Mouse (Mus musculus): ENCODE data around the gene Macf1. TPM values are rescaled to one million over a fixed set of nuclear protein-coding genes. Genes with fewer than 3 reads are reported as not detected.
"Not testable (repeated sequence)": the region's sequence is repeated elsewhere in the genome, so short reads cannot be mapped to it uniquely, and the experiment has no call there.

The Macf1 gene
- polyA plus RNA-seq, 1 experiment from 2014 or later: 47.4 TPM

DNA sequence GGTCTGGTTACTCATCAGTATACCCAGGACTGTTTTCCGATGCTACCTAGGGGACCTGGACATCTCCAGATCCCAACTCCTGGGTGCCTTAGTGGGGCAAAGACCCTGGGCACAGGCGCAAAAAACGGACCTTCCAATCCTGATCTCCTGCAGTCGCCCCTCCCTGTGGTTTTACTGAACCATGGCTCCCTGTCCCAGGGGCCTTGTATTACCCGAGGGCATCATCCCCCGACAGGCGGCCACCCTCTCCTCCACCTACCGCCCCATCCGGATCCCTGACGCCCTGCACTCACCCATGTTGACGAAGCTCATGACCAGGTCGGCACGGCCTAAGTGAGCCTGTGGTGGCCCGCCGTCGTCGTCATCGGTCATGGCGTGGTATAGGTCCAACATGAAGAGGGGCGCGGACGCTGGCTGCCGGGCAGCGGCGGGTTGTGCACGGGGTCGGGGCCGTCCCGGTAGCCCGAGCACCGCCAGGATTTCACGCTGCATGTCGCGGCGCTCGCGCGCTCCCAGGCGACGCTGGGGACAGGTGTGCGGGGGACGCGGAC, 342.0 kb downstream of the Macf1 start:
- Histone ChIP-seq H3K4me3 (peak overlapping the region; percentile 51), H3K36me3 (no peaks in the 10 kb centered on the region), H3K9me3 (no peaks in the 10 kb centered on the region), H3K27me3 (peaks cover 46% of the 10 kb centered on the region), H3K4me2 (peak overlapping the region; percentile 82), H3K27ac (no peak overlapping the region), H3K4me1 (peaks cover 15% of the 10 kb centered on the region), H3K9ac (no peak overlapping the region)
- 2% methylated on average over 43 of the region's 43 CpGs for WGBS
- ATAC-seq (ENCODE audit: insufficient number of reproducible peaks, low FRiP score, low TSS enrichment, low read depth): no peak

DNA sequence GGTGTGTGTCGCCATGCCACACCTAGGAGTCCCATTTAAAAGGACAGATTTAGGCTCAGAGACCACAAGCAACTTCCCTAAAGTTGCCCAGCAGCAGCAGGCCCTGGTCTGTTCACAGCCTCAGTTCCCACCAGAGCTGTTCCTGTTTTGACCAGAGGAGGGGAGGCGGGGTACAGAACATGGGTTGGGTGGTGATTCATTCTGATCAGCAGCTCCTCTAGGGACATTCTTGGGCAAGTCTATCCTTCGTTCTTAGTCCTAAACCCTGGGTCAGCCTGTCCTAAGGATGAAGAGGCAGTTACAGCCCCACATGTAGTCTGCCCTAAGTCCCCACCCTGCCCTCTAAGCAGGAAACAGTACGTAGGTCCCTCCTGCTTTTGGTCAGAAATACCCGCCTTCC, 343.9 kb downstream of the Macf1 start:
- no peak for ATAC-seq (ENCODE audit: insufficient number of reproducible peaks, low FRiP score, low TSS enrichment, low read depth)
- no peak overlapping the region for H3K4me2 ChIP-seq
- H3K27me3 ChIP-seq: peaks cover 46% of the 10 kb centered on the region
- no peaks in the 10 kb centered on the region for H3K36me3 ChIP-seq
- WGBS: 71% methylated on average over 5 of the region's 5 CpGs
- no peaks in the 10 kb centered on the region for H3K9me3 ChIP-seq
- H3K9ac ChIP-seq: no peak overlapping the region
- no peak overlapping the region for H3K4me3 ChIP-seq
- H3K4me1 ChIP-seq: peaks cover 15% of the 10 kb centered on the region
- no peak overlapping the region for H3K27ac ChIP-seq

DNA sequence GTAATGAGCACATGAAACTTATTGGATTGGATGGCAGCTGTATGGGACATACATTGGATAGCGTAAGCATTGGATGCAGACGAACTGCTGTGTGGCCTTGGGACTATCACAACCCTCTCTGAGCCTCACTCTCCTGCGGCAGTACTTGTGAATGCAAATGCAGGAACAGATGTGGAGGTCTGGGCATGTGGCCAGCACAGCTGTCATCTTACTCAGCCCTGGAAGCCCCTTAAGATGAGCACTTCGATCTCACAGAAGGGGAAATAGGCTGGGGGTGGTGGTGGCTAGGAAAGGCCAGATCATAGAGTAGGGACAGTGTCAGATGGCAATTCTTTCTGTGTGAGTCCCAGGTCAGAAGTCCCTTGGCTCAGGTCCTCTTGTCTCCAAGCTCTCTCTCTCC, 346.5 kb downstream of the Macf1 start:
- Histone ChIP-seq H3K9me3 (no peaks in the 10 kb centered on the region), H3K27me3 (peaks cover 29% of the 10 kb centered on the region), H3K9ac (no peak overlapping the region), H3K36me3 (no peaks in the 10 kb centered on the region), H3K4me1 (peaks cover 7% of the 10 kb centered on the region), H3K4me2 (no peak overlapping the region), H3K4me3 (no peak overlapping the region), H3K27ac (no peak overlapping the region)
- WGBS: 62% methylated on average over 4 of the region's 4 CpGs
- no peak for ATAC-seq (ENCODE audit: insufficient number of reproducible peaks, low FRiP score, low TSS enrichment, low read depth)

DNA sequence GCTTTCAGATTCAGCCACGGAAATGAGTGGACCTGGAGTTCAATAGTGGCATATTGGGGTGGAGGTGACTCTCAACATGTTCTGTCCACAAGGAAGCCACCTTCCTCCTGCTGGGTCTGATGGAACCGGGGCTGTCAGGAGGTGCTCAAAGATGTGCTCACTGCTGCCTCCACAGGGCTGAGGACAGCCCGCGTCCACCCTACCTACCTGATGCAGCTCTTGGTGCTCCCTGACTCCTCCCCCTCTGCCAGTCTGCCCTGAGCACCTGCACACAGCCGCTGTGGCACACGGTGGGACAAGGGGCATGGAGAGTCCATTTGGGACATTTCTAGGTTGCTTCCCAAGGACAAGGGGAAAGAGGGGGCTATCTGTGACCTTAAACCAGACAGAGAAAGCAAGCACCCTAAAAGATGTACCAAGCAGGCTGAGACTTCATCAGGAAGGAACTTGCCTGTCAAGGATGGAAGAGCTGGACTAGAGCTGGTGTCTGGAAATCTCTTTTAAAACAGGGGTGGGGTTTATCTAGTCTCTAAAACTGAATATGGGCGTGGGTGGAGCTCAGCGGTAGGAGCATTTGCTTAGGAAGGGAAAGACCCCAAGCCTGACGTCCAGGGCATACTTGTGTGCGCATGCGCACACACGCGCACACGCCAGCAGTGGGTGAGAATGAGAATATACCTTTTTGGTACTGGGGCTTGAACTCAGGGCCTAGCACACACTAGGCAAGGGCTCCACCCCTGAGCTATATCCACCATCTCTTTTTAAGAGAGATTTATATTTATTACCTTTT, 348.2 kb downstream of the Macf1 start:
- H3K4me1 ChIP-seq: no peaks in the 10 kb centered on the region
- no peaks in the 10 kb centered on the region for H3K9me3 ChIP-seq
- no peak overlapping the region for H3K9ac ChIP-seq
- H3K4me3 ChIP-seq: no peak overlapping the region
- no peak for ATAC-seq (ENCODE audit: insufficient number of reproducible peaks, low FRiP score, low TSS enrichment, low read depth)
- no peaks in the 10 kb centered on the region for H3K36me3 ChIP-seq
- WGBS: 70% methylated on average over 14 of the region's 14 CpGs
- H3K27ac ChIP-seq: no peak overlapping the region
- H3K27me3 ChIP-seq: peaks cover 12% of the 10 kb centered on the region
- H3K4me2 ChIP-seq: no peak overlapping the region

DNA sequence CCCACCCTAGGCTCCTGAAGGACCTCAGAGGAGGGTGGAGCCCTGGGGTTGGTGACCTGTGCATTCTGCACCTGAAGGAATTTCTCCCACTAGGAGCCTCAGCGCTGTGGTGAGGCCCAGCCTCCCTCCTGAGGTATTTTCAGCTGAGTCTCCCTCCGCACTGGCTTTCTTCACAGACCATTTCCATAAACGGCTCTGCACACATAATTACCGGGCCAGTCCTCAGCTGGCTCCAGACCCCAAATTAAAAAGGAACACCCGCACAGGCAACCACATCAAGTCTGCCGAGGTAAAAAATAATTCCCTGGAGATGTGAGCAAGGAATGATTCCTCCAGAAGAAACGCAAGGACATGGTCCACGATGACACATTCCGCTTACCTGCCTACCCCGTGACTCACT, 348.9 kb downstream of the Macf1 start:
- not testable (repeated sequence) for H3K9ac ChIP-seq; H3K4me1 ChIP-seq; H3K9me3 ChIP-seq; H3K36me3 ChIP-seq; H3K4me2 ChIP-seq; H3K27ac ChIP-seq; H3K4me3 ChIP-seq; ATAC-seq (ENCODE audit: insufficient number of reproducible peaks, low FRiP score, low TSS enrichment, low read depth); H3K27me3 ChIP-seq
- 38% methylated on average over 10 of the region's 10 CpGs for WGBS

DNA sequence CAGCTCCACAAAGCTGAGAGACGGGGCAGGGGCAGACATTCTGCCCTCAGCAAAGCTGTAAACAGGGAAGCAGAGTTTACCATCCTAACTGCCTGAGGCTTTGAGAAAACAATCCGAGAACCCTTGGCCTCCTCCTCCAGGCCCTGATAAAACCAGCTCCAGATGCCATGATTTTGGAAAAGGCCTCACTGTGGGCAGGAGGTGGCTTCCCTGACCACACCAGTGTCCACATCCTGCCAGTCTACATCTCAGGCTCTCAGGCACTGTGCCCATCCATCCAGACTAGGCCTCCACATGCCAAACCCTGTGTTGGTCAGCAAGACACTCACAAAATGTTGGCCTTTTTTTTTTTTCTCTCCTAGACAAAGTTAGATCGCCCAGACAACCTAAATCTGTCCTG, 350.0 kb downstream of the Macf1 start:
- Histone ChIP-seq H3K27me3 (0 out of 2 replicates have a peak, but pooled peaks cover 2% of the 10 kb centered on the region), H3K4me1 (no peaks in the 10 kb centered on the region), H3K9ac (no peak overlapping the region), H3K9me3 (no peaks in the 10 kb centered on the region), H3K36me3 (no peaks in the 10 kb centered on the region), H3K27ac (no peak overlapping the region), H3K4me3 (no peak overlapping the region), H3K4me2 (no peak overlapping the region)
- no peak for ATAC-seq (ENCODE audit: insufficient number of reproducible peaks, low FRiP score, low TSS enrichment, low read depth)
- 44% methylated on average over 3 of the region's 3 CpGs for WGBS

DNA sequence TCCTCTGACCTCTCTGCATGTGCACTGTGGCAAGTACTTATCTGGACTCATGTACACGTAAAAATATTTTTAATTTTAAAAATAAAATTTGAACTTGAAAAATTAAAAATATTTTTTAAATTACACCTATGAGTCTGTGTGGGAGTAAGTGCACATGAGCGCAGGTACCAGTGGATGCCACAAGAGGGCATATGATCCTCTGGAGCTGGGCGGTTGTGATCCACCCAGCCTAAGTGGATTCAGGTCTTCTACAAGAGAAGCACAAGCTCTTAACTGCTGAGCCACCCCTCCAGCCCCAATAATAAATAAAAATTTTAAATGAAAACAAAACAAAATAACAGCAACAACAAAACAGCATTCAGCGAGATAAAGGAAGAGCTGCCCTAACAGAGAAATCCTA, 351.0 kb downstream of the Macf1 start:
- no peak overlapping the region for H3K27ac ChIP-seq
- no peaks in the 10 kb centered on the region for H3K27me3 ChIP-seq
- WGBS: 94% methylated on average over 4 of the region's 4 CpGs
- H3K36me3 ChIP-seq: no peaks in the 10 kb centered on the region
- H3K9ac ChIP-seq: no peak overlapping the region
- H3K4me2 ChIP-seq: no peak overlapping the region
- H3K4me1 ChIP-seq: no peaks in the 10 kb centered on the region
- H3K9me3 ChIP-seq: no peaks in the 10 kb centered on the region
- H3K4me3 ChIP-seq: no peak overlapping the region
- no peak for ATAC-seq (ENCODE audit: insufficient number of reproducible peaks, low FRiP score, low TSS enrichment, low read depth)

DNA sequence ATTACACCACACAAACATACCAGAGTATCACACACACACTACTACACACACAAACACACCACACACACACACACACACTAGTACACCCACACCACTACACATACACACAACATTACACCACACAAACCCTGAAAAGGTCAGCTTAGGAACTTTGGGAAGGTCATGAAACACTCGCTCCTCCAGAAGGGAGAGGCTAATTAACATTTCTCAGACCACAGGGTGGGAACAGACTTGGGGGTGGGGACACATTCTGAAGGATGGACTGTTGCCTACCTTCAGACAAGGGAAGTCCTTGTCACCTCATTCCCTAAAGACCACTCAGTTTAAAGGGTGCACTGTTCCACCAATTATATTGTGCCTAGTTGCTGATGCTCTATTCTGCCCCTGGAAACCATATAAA, 352.2 kb downstream of the Macf1 start:
- not testable (repeated sequence) for ATAC-seq (ENCODE audit: insufficient number of reproducible peaks, low FRiP score, low TSS enrichment, low read depth); H3K27me3 ChIP-seq; H3K36me3 ChIP-seq; H3K9me3 ChIP-seq; H3K4me3 ChIP-seq; H3K4me2 ChIP-seq; H3K27ac ChIP-seq; H3K4me1 ChIP-seq; H3K9ac ChIP-seq
- 87% methylated on average over 1 of the region's 1 CpGs for WGBS

DNA sequence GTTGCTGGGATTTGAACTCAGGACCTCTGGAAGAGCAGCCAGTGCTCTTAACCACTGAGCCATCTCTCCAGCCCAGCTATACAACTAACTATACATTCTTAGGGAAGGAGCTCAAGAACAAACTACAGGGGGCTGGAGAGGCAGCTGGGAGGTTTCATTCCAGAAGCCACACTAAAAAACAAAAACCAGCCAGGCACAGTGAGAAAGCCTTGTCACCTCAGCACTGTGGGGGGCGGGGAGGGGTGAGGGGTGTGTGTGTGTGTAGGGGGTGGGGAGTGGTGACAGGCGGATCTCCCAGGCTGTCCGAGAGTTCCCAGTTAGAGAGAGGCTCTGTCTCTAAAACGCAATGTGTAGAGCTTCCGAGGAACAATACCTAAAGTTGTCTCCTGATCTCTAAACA, 352.8 kb downstream of the Macf1 start:
- no peak overlapping the region for H3K4me3 ChIP-seq
- H3K36me3 ChIP-seq: no peaks in the 10 kb centered on the region
- no peak overlapping the region for H3K9ac ChIP-seq
- no peaks in the 10 kb centered on the region for H3K9me3 ChIP-seq
- no peak overlapping the region for H3K27ac ChIP-seq
- ATAC-seq (ENCODE audit: insufficient number of reproducible peaks, low FRiP score, low TSS enrichment, low read depth): no peak
- no peak overlapping the region for H3K4me2 ChIP-seq
- WGBS: 68% methylated on average over 5 of the region's 5 CpGs
- H3K4me1 ChIP-seq: no peaks in the 10 kb centered on the region
- H3K27me3 ChIP-seq: no peaks in the 10 kb centered on the region

DNA sequence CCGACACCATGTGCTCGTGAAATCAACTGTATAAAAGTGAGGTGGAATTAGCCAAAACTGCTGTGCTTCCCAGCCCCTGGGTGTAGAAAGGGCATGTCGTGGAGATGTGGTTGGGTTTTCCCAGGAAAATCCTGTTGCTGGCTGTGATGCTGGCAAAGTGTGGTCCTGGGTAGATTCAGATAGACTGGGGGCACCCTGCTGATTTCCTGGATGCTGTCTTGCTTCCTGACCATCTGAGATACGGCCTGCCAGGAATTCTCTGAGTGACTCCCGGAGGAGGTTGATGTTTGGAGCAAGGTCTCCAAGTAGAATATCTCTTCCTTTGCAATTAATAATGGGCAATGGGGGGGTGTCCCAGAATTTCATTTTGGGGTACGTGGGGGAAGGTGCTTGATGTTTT, 355.2 kb downstream of the Macf1 start:
- Histone ChIP-seq H3K4me2 (no peak overlapping the region), H3K9me3 (no peaks in the 10 kb centered on the region), H3K9ac (no peak overlapping the region), H3K4me1 (no peaks in the 10 kb centered on the region), H3K4me3 (no peak overlapping the region), H3K36me3 (no peaks in the 10 kb centered on the region), H3K27ac (no peak overlapping the region), H3K27me3 (peaks cover 4% of the 10 kb centered on the region; the same call in 1 of the 2 replicates)
- 68% methylated on average over 6 of the region's 6 CpGs for WGBS
- ATAC-seq (ENCODE audit: insufficient number of reproducible peaks, low FRiP score, low TSS enrichment, low read depth): no peak

DNA sequence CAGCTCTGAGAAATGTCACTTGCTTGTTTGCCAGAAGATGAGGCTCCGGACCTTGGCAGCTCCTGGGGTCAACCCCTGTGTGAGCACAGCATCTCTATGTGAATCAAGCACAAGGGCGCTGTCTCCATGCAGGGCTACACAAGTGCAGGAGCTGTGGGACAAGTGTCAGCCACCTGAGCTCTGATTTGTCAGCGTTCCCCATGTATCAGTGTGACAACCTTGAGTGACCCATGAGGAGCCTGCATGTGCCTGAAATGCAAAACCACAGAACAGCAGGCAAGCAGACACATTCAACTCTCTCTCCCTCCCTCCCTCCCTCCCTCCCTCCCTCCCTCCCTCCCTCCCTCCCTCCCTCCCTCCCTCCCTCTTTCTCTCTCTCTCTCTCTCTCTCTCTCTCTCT, 356.5 kb downstream of the Macf1 start:
- H3K9me3 ChIP-seq: no peaks in the 10 kb centered on the region
- no peak overlapping the region for H3K4me2 ChIP-seq
- H3K4me1 ChIP-seq: peaks cover 4% of the 10 kb centered on the region; the same call in 1 of the 2 replicates
- H3K27me3 ChIP-seq: peaks cover 14% of the 10 kb centered on the region
- no peak overlapping the region for H3K9ac ChIP-seq
- no peak for ATAC-seq (ENCODE audit: insufficient number of reproducible peaks, low FRiP score, low TSS enrichment, low read depth)
- H3K36me3 ChIP-seq: no peaks in the 10 kb centered on the region
- 62% methylated on average over 3 of the region's 3 CpGs for WGBS
- no peak overlapping the region for H3K4me3 ChIP-seq
- H3K27ac ChIP-seq: no peak overlapping the region

DNA sequence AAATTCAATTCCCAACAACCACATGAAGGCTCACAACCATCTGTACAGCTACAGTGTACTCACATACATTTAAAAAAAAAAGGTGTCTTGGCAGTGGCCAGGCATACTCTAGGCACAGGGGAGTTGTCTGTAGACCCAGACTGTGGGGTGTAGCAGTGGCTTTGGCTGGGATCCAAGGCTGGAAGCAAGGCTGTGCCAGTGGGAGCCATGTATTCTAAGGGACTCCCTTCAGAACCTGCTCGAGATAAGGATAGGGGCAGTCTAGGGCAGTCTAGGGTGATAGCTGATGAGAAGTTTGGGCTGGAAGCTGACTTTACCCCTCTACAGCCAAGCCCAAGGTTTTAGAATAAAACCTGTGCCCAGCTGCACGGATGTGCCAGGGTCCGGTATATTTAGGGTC, 358.1 kb downstream of the Macf1 start:
- Histone ChIP-seq H3K27me3 (peaks cover 22% of the 10 kb centered on the region), H3K27ac (no peak overlapping the region), H3K9me3 (no peaks in the 10 kb centered on the region), H3K36me3 (no peaks in the 10 kb centered on the region), H3K4me1 (peaks cover 4% of the 10 kb centered on the region; the same call in 1 of the 2 replicates), H3K9ac (no peak overlapping the region), H3K4me3 (no peak overlapping the region), H3K4me2 (no peak overlapping the region)
- ATAC-seq (ENCODE audit: insufficient number of reproducible peaks, low FRiP score, low TSS enrichment, low read depth): no peak
- 72% methylated on average over 3 of the region's 3 CpGs for WGBS

Measured in limb, embryonic 15.5 days (tissue).